Mouse (Mus musculus): Measurements from ENCODE around the gene Pacs2. TPM values are rescaled to one million over a fixed set of nuclear protein-coding genes. Genes with fewer than 3 reads are reported as not detected.

Pacs2 gene
- polyA plus RNA-seq, 1 experiment from 2014 or later = 7.3 TPM

DNA sequence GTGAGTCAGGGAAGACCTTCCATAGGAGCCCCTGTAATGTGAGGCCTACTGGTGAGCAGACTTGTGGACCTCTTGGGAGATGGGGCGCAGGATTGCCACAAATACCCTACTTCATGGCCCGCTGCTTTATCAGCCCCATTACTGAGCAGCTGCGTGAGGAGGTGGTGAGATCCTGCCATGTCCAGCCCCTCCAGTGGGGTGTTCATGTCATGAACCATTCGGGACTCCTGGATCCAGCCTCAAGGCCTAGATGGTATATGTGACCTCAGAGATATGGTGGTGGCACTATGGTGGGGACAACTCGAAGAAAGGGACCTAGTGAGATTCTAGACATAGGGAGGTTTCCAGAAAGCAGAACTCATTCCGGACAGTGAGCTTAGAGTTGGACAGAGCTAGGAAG is 74.8 kb downstream of the Pacs2 start:
- WGBS = 89% methylated on average over 6 of the region's 6 CpGs
- Histone ChIP-seq H3K36me3 (ENCODE audit: control insufficient read depth, insufficient read depth, low read length) (no peaks in the 10 kb centered on the region), H3K9me3 (ENCODE audit: control insufficient read depth, low read length) (no peaks in the 10 kb centered on the region), H3K9ac (ENCODE audit: low read depth, low read length) (no peak overlapping the region), H3K4me2 (ENCODE audit: low read depth, low read length) (no peak overlapping the region), H3K27ac (ENCODE audit: low read length) (no peak overlapping the region), H3K4me1 (ENCODE audit: control insufficient read depth, insufficient read depth, low read length) (no peaks in the 10 kb centered on the region), H3K27me3 (replicated peaks; ENCODE audit: control insufficient read depth, insufficient read depth, low read length) (no peaks in the 10 kb centered on the region), H3K4me3 (ENCODE audit: low read length) (no peak overlapping the region)
- no peak for ATAC-seq

GRCm38 (mm10) chr12:113090053-113090452 is 75.7 kb downstream of the Pacs2 start:
- no peak overlapping the region for H3K27ac ChIP-seq (ENCODE audit: low read length)
- WGBS = 76% methylated on average over 17 of the region's 17 CpGs
- no peak for ATAC-seq
- H3K4me1 ChIP-seq (ENCODE audit: control insufficient read depth, insufficient read depth, low read length) = no peaks in the 10 kb centered on the region
- H3K9ac ChIP-seq (ENCODE audit: low read depth, low read length) = no peak overlapping the region
- no peak overlapping the region for H3K4me2 ChIP-seq (ENCODE audit: low read depth, low read length)
- H3K27me3 ChIP-seq (replicated peaks; ENCODE audit: control insufficient read depth, insufficient read depth, low read length) = no peaks in the 10 kb centered on the region
- H3K9me3 ChIP-seq (ENCODE audit: control insufficient read depth, low read length) = no peaks in the 10 kb centered on the region
- H3K4me3 ChIP-seq (ENCODE audit: low read length) = no peak overlapping the region
- H3K36me3 ChIP-seq (ENCODE audit: control insufficient read depth, insufficient read depth, low read length) = no peaks in the 10 kb centered on the region

DNA sequence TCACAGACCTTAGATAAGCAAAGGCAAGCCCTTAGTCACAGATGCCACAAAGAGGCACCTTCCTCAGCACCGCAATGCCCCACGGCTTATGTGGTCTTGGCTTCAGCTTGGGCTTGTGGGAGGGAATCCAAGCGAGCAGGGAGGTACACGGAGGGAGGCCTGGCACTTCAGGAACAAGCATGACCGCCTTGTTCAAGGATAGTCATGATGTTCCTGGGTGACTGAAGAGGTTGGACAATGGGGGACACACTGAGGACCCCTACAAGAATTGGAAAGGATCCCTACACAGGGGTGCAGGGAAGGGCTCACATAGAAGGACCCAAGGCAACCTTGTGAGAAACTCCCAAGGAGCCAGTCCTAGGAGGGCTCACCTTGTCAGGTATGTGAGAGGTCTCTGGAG is 82.7 kb downstream of the Pacs2 start:
- no peak overlapping the region for H3K9ac ChIP-seq (ENCODE audit: low read depth, low read length)

GRCm38 (mm10) chr12:113097749-113098281 is 83.5 kb downstream of the Pacs2 start, which contains the start of gene Mta1:
Gene Mta1 (plus strand): TSS chr12:113098278.
- peak; percentile 75 for ATAC-seq
- Histone ChIP-seq H3K4me2 (ENCODE audit: low read depth, low read length) (peak within 1 kb of the TSS; percentile 94), H3K4me1 (ENCODE audit: control insufficient read depth, insufficient read depth, low read length) (peaks cover 29% of the 10 kb centered on the region), H3K9ac (ENCODE audit: low read depth, low read length) (peak within 1 kb of the TSS; percentile 99), H3K27me3 (replicated peaks; ENCODE audit: control insufficient read depth, insufficient read depth, low read length) (no peaks in the 10 kb centered on the region), H3K9me3 (ENCODE audit: control insufficient read depth, low read length) (no peaks in the 10 kb centered on the region), H3K36me3 (ENCODE audit: control insufficient read depth, insufficient read depth, low read length) (no peaks in the 10 kb centered on the region), H3K27ac (ENCODE audit: low read length) (peak within 1 kb of the TSS; percentile 69), H3K4me3 (ENCODE audit: low read length) (peak within 1 kb of the TSS; percentile 98)
- 2% methylated on average over 18 of the region's 53 CpGs for WGBS

More for the DNA sequence above, 82.7 kb downstream of the Pacs2 start:
- 0 out of 2 replicates have a peak, but pooled peaks have one; percentile 7 for ATAC-seq
- H3K27ac ChIP-seq (ENCODE audit: low read length) = no peak overlapping the region
- peak overlapping the region; percentile 87; the same call in 1 of the 2 replicates for H3K4me2 ChIP-seq (ENCODE audit: low read depth, low read length)
- no peaks in the 10 kb centered on the region for H3K36me3 ChIP-seq (ENCODE audit: control insufficient read depth, insufficient read depth, low read length)
- no peaks in the 10 kb centered on the region for H3K27me3 ChIP-seq (replicated peaks; ENCODE audit: control insufficient read depth, insufficient read depth, low read length)
- no peak overlapping the region for H3K4me3 ChIP-seq (ENCODE audit: low read length)
- whole genome bisulfite sequencing = 82% methylated on average over 5 of the region's 5 CpGs
- no peaks in the 10 kb centered on the region for H3K9me3 ChIP-seq (ENCODE audit: control insufficient read depth, low read length)
- peaks cover 26% of the 10 kb centered on the region for H3K4me1 ChIP-seq (ENCODE audit: control insufficient read depth, insufficient read depth, low read length)

- no peaks in the 10 kb centered on the region for H3K36me3 ChIP-seq (ENCODE audit: control insufficient read depth, insufficient read depth, low read length)
- H3K27ac ChIP-seq (ENCODE audit: low read length) = peak overlapping the region; percentile 69
- ATAC-seq = peak; percentile 24
- WGBS = under 1% methylated on average over 51 of the region's 60 CpGs
- peak overlapping the region; percentile 99 for H3K9ac ChIP-seq (ENCODE audit: low read depth, low read length)
- H3K4me3 ChIP-seq (ENCODE audit: low read length) = peak overlapping the region; percentile 98
- peak overlapping the region; percentile 94 for H3K4me2 ChIP-seq (ENCODE audit: low read depth, low read length)
- H3K9me3 ChIP-seq (ENCODE audit: control insufficient read depth, low read length) = no peaks in the 10 kb centered on the region
- peaks cover 32% of the 10 kb centered on the region for H3K4me1 ChIP-seq (ENCODE audit: control insufficient read depth, insufficient read depth, low read length)
- H3K27me3 ChIP-seq (replicated peaks; ENCODE audit: control insufficient read depth, insufficient read depth, low read length) = no peaks in the 10 kb centered on the region
These were observed 84.3 kb downstream of the Pacs2 start for GRCm38 (mm10) chr12:113098530-113099151.

DNA sequence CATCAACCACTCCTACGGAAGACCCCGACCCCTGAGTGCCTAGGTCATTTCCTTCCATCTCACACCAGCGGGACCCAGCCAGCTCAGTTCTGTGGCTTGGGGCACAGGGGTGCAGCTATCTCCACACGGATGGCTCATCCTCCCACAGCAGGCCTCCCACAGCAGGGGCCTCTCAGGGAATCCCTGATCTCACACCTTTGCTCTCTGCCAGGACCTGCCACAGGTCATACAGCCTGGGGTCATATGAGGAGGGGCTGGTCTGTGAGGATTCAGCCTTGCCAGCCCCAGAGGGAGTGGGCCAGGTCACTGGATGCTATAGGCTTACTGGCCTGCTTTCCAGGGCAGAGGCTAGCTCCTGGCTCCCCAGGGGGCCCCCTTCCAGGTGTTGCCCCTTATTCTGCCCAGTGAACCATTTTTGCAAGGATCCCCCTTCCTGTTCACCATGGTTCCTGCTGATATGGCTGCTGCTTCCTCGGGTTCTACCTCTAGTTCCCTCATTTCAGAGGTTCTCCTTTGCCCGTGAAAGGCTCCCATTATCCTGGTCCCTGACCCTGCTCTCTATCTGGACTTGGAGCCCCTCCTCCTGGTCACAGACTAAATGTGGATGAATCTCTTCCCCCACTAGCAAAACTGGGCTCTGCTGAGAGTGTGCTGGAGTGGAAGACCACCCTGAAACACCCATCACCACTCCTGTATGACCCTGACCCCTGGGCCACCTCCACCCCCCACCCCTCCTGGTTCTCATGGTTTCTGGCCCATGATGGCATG is 85.3 kb downstream of the Pacs2 start:
- peak overlapping the region; percentile 94 for H3K4me2 ChIP-seq (ENCODE audit: low read depth, low read length)
- H3K9ac ChIP-seq (ENCODE audit: low read depth, low read length) = peak overlapping the region; percentile 99
- H3K36me3 ChIP-seq (ENCODE audit: control insufficient read depth, insufficient read depth, low read length) = no peaks in the 10 kb centered on the region
- H3K27ac ChIP-seq (ENCODE audit: low read length) = no peak overlapping the region
- WGBS = 27% methylated on average over 6 of the region's 6 CpGs
- peak overlapping the region; percentile 98 for H3K4me3 ChIP-seq (ENCODE audit: low read length)
- H3K27me3 ChIP-seq (replicated peaks; ENCODE audit: control insufficient read depth, insufficient read depth, low read length) = no peaks in the 10 kb centered on the region
- peaks cover 38% of the 10 kb centered on the region for H3K4me1 ChIP-seq (ENCODE audit: control insufficient read depth, insufficient read depth, low read length)
- H3K9me3 ChIP-seq (ENCODE audit: control insufficient read depth, low read length) = no peaks in the 10 kb centered on the region
- ATAC-seq = no peak

GRCm38 (mm10) chr12:113100448-113101076 is 86.3 kb downstream of the Pacs2 start:
- no peak overlapping the region for H3K27ac ChIP-seq (ENCODE audit: low read length)
- no peak overlapping the region for H3K4me3 ChIP-seq (ENCODE audit: low read length)
- no peak overlapping the region for H3K4me2 ChIP-seq (ENCODE audit: low read depth, low read length)
- H3K36me3 ChIP-seq (ENCODE audit: control insufficient read depth, insufficient read depth, low read length) = no peaks in the 10 kb centered on the region
- WGBS = 69% methylated on average over 5 of the region's 5 CpGs
- H3K4me1 ChIP-seq (ENCODE audit: control insufficient read depth, insufficient read depth, low read length) = peaks cover 38% of the 10 kb centered on the region
- H3K9ac ChIP-seq (ENCODE audit: low read depth, low read length) = 0 out of 2 replicates have a peak overlapping the region, but pooled peaks have one; percentile 99
- no peaks in the 10 kb centered on the region for H3K27me3 ChIP-seq (replicated peaks; ENCODE audit: control insufficient read depth, insufficient read depth, low read length)
- no peaks in the 10 kb centered on the region for H3K9me3 ChIP-seq (ENCODE audit: control insufficient read depth, low read length)
- ATAC-seq = no peak

DNA sequence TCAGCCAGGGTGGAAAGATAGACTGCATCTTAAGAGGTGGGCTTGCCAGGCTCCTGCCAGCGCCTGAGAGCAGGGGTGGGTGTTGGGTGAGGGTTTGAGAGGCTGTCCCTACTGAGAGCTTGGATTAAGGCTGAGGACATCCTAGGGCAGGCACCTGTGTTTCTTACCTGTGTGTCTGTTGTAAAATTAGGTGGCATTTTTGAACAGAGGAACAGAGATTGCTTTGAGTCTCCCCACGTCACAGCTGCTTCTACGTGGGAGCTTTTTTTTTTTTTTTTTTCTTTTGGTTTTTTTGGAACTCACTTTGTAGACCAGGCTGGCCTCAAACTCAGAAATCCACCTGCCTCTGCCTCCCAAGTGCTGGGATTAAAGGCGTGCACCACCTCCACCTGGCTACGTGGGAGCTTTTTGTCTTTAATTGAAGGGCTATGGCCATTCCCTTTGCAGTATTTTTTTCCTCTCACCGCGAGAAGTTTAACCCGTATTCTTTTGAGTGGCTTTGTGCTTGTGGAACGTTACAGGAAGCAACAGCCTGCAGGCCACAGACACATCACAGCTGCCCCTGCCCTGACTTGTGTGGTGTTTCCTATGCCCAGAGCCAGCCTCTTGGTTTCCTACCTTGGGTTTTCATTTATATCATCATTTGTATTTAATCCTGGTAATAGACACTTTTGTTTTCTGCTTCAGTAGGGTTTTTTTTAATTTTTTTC is 87.1 kb downstream of the Pacs2 start:
- ATAC-seq = no peak
- H3K9ac ChIP-seq (ENCODE audit: low read depth, low read length) = no peak overlapping the region
- no peak overlapping the region for H3K4me2 ChIP-seq (ENCODE audit: low read depth, low read length)
- WGBS = 72% methylated on average over 9 of the region's 9 CpGs
- H3K27ac ChIP-seq (ENCODE audit: low read length) = no peak overlapping the region
- no peaks in the 10 kb centered on the region for H3K27me3 ChIP-seq (replicated peaks; ENCODE audit: control insufficient read depth, insufficient read depth, low read length)
- no peaks in the 10 kb centered on the region; the same call in 1 of the 2 replicates for H3K9me3 ChIP-seq (ENCODE audit: control insufficient read depth, low read length)
- H3K36me3 ChIP-seq (ENCODE audit: control insufficient read depth, insufficient read depth, low read length) = no peaks in the 10 kb centered on the region
- no peak overlapping the region for H3K4me3 ChIP-seq (ENCODE audit: low read length)
- peaks cover 38% of the 10 kb centered on the region for H3K4me1 ChIP-seq (ENCODE audit: control insufficient read depth, insufficient read depth, low read length)

Measured in intestine, embryonic 16.5 days (tissue).